17 mouse cellular contexts compared by ENCODE assay signal in genomic region chr2:139841359-139841758, GRCm38 (mm10).
DNase-seq lines count a peak whose midpoint lies in the region; ATAC-seq and TF ChIP-seq lines count a peak whose summit lies in the region.
"Had no signal": no experiment of that assay in that cellular context is flagged by ENCODE, and none has a peak within 500 bp of the region (broad histone marks: within the 10 kb centered on the region; RNA-seq: fewer than 3 reads in every experiment).

No protein-coding gene starts in this region.

- no peak overlapping the region for H3K4me2 ChIP-seq in embryonic facial prominence, embryonic 14.5 days (ENCODE audit: low read depth, low read length)
- no peak overlapping the region for H3K4me2 ChIP-seq in liver, postnatal 0 days (ENCODE audit: low read depth, low read length)
- H3K4me2 ChIP-seq: embryonic facial prominence, embryonic 13.5 days; liver, embryonic 15.5 days; midbrain, embryonic 13.5 days; neural tube, embryonic 12.5 days had no signal

- no peak for TF ChIP-seq CTCF in liver, postnatal 0 days (IDR thresholded peaks at IDR 0.05; ENCODE audit: low read depth)

- no peak overlapping the region for H3K9ac ChIP-seq in embryonic facial prominence, embryonic 14.5 days (ENCODE audit: low read depth, low read length)
- H3K9ac ChIP-seq in liver, postnatal 0 days (replicated peaks), result no peak overlapping the region
- H3K9ac ChIP-seq: embryonic facial prominence, embryonic 13.5 days; liver, embryonic 15.5 days; midbrain, embryonic 13.5 days; neural tube, embryonic 12.5 days had no signal

- H3K27ac ChIP-seq in embryonic facial prominence, embryonic 14.5 days (replicated peaks; ENCODE audit: low read depth, low read length), result no peak overlapping the region
- H3K27ac ChIP-seq in embryonic facial prominence, embryonic 10.5 days (replicated peaks), result no peak overlapping the region
- no peak overlapping the region for H3K27ac ChIP-seq in liver, postnatal 0 days (ENCODE audit: low read depth)
- H3K27ac ChIP-seq: embryonic facial prominence, embryonic 13.5 days; kidney, postnatal 0 days; limb, embryonic 10.5 days; liver, embryonic 15.5 days; midbrain, embryonic 13.5 days; neural tube, embryonic 12.5 days had no signal

- H3K4me1 ChIP-seq in embryonic facial prominence, embryonic 14.5 days (ENCODE audit: control insufficient read depth, insufficient read depth, low read length), result no peaks in the 10 kb centered on the region
- H3K4me1 ChIP-seq in embryonic facial prominence, embryonic 10.5 days, result no peaks in the 10 kb centered on the region
- H3K4me1 ChIP-seq in liver, postnatal 0 days (ENCODE audit: insufficient read depth), result no peaks in the 10 kb centered on the region
- H3K4me1 ChIP-seq: embryonic facial prominence, embryonic 13.5 days; limb, embryonic 10.5 days; liver, embryonic 15.5 days; midbrain, embryonic 13.5 days; neural tube, embryonic 12.5 days had no signal

- H3K27me3 ChIP-seq in embryonic facial prominence, embryonic 14.5 days (replicated peaks; ENCODE audit: control insufficient read depth, insufficient read depth, low read length), result no peaks in the 10 kb centered on the region
- H3K27me3 ChIP-seq in embryonic facial prominence, embryonic 10.5 days (replicated peaks; ENCODE audit: low read depth, poor library complexity, severe bottlenecking), result no peaks in the 10 kb centered on the region
- H3K27me3 ChIP-seq in splenic B cell, adult 2 months (ENCODE audit: control insufficient read depth, insufficient read depth, low read length, poor library complexity, severe bottlenecking), result no peaks in the 10 kb centered on the region
- no peaks in the 10 kb centered on the region for H3K27me3 ChIP-seq in liver, postnatal 0 days (ENCODE audit: insufficient read depth, low read length)
- H3K27me3 ChIP-seq: embryonic facial prominence, embryonic 13.5 days; liver, embryonic 15.5 days; midbrain, embryonic 13.5 days; neural tube, embryonic 12.5 days had no signal

- H3K9me3 ChIP-seq in embryonic facial prominence, embryonic 14.5 days (ENCODE audit: control insufficient read depth, low read length), result no peaks in the 10 kb centered on the region
- H3K9me3 ChIP-seq in embryonic facial prominence, embryonic 10.5 days, result no peaks in the 10 kb centered on the region
- H3K9me3 ChIP-seq in liver, postnatal 0 days (ENCODE audit: low read length), result no peaks in the 10 kb centered on the region
- H3K9me3 ChIP-seq: embryonic facial prominence, embryonic 13.5 days; limb, embryonic 10.5 days; liver, embryonic 15.5 days; midbrain, embryonic 13.5 days; neural tube, embryonic 12.5 days had no signal

- peak; percentile 17 for DNase-seq in embryonic facial prominence, embryonic 14.5 days (ENCODE audit: low spot score)
- DNase-seq in embryonic facial prominence, embryonic 10.5 days (ENCODE audit: low spot score), result no peak
- DNase-seq in spleen, postnatal 36 days (ENCODE audit: low spot score in 2 of 2), result peak; percentile 30 to 36
- DNase-seq in spleen, adult 18-20 months, result no peak
- DNase-seq in splenic B cell, adult 2 months (ENCODE audit: low read depth, low spot score), result peak; percentile 62
- DNase-seq in cerebellum, postnatal 36 days, result no peak
- DNase-seq in liver, postnatal 0 days, result no peak
- DNase-seq: cerebellum, adult 9-11 months; layer of hippocampus, postnatal 36 days; thymus, adult 18-20 months had no signal

- H3K36me3 ChIP-seq in embryonic facial prominence, embryonic 14.5 days (ENCODE audit: control insufficient read depth, insufficient read depth, low read length), result no peaks in the 10 kb centered on the region
- no peaks in the 10 kb centered on the region for H3K36me3 ChIP-seq in embryonic facial prominence, embryonic 10.5 days (replicated peaks)
- no peaks in the 10 kb centered on the region for H3K36me3 ChIP-seq in splenic B cell, adult 2 months (ENCODE audit: control insufficient read depth, insufficient read depth, low read length, poor library complexity, severe bottlenecking)
- H3K36me3 ChIP-seq in liver, postnatal 0 days (replicated peaks; ENCODE audit: insufficient read depth, low read length), result no peaks in the 10 kb centered on the region
- H3K36me3 ChIP-seq: embryonic facial prominence, embryonic 13.5 days; limb, embryonic 10.5 days; liver, embryonic 15.5 days; midbrain, embryonic 13.5 days; neural tube, embryonic 12.5 days had no signal

- TF ChIP-seq EP300 in liver, postnatal 0 days (IDR thresholded peaks at IDR 0.05; ENCODE audit: low read depth), result no peak

- no peak for ATAC-seq in embryonic facial prominence, embryonic 14.5 days (ENCODE audit: low read depth)
- ATAC-seq in common myeloid progenitor, adult 5-6 weeks (replicated peaks; ENCODE audit: low read depth, poor library complexity, severe bottlenecking), result peak; percentile 89
- ATAC-seq in liver, postnatal 0 days, result no peak
- ATAC-seq: midbrain, embryonic 13.5 days had no signal

- H3K4me3 ChIP-seq in embryonic facial prominence, embryonic 14.5 days (ENCODE audit: low read depth, low read length), result no peak overlapping the region
- no peak overlapping the region for H3K4me3 ChIP-seq in embryonic facial prominence, embryonic 10.5 days
- H3K4me3 ChIP-seq in liver, postnatal 0 days (ENCODE audit: low read depth, low read length), result no peak overlapping the region
- H3K4me3 ChIP-seq: embryonic facial prominence, embryonic 13.5 days; limb, embryonic 10.5 days; liver, embryonic 15.5 days; midbrain, embryonic 13.5 days; neural tube, embryonic 12.5 days had no signal

- 70% methylated on average over 1 of the region's 1 CpGs for WGBS in embryonic facial prominence, embryonic 14.5 days
- WGBS in embryonic facial prominence, embryonic 10.5 days, result 87% methylated on average over 1 of the region's 1 CpGs
- WGBS in liver, postnatal 0 days (ENCODE audit: insufficient replicate concordance), result 56% methylated on average over 1 of the region's 1 CpGs

Comparison
In these comparisons a context has a peak if more than half of its experiments do, and no peak if none do; other contexts are left out.
1. DNase-seq: peak in embryonic facial prominence, embryonic 14.5 days (single experiment), spleen, postnatal 36 days (2 of 2) and splenic B cell, adult 2 months (single experiment); none in embryonic facial prominence, embryonic 10.5 days (single experiment), spleen, adult 18-20 months (0 of 2), cerebellum, postnatal 36 days (0 of 2) and liver, postnatal 0 days (single experiment).